Mouse (Mus musculus) right cerebral cortex, postnatal 10 days (tissue): ENCODE data around the gene Nktr.

Experiments used
- DNase-seq, 2 experiments: peaks; one replicate each; pipeline ENCODE4 v3.0.0; 2021; ENCODE audit warnings: low spot score in 2 of 2

Nktr gene

DNA sequence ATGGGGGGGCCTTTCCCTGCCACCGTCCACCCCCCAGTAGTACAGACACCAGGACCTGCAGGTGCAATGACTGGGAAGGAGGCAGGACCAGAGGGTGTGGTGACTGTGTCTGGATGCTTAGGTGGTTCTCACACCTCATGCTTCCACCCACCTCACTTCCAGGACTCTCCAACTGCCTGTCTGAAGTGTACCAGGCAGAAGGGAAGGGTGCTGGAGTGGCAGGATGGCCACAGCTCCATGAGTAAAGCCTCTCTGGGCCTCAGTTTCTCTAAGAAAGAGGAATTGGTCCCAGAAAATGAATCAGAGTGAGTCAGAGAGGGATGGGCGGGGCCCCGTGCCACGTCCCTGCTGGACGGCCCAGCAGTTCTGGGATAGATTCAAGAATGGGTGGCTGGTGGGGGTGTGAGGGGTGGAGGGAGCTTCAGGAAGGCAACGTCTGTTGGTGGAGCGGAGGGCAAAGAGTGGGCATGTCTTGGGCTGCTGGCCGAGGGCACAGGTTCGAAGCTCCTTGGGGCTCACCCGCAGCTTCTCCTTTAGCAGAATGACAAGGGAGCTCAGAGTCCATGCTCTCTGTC is 42.2 kb downstream of the Nktr start:
- DNase-seq, result peak in 1 of 2 experiments; percentile 29

DNA sequence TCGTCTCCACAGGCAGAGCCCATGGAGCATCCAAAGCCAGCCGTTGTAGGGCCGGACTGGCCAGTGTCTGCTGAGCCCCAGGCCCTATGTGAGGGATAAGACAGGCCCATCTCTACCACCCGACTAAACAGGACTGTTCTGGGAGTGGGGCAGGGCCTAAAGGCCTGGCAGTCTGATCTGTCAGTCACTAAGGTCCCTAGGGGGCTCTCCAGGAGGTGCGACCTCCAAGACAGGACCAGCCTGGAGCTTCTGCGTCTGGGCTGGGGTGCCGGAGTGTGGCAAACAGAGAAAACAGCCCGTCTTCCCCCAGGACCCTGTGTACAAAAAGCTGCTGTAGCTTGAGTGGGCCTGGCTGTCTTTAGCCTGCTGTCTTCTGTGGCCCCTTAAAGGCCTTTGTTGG is 42.8 kb downstream of the Nktr start:
- peak in 1 of 2 experiments; percentile 37 for DNase-seq

DNA sequence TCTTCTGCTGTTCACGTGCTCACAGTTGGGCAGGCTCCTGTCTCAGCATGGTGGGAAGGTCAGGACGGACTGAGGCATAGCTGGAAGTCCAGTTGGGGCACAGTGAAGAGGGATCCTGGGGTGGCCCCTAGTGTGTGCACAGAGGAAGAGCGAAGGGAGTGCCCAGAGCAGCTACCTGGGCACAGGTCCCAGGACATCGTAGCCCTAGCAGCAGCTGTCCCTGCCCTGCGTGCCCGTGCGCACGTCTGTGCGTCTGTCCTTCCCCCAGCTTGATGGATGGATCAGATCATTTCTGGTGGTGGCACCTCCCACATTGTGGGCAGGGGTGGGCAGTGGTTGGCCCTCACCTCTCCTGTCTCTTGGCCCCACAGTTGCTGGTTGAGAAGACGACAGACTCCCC is 43.3 kb downstream of the Nktr start:
- peak in 1 of 2 experiments; percentile 34 for DNase-seq

DNA sequence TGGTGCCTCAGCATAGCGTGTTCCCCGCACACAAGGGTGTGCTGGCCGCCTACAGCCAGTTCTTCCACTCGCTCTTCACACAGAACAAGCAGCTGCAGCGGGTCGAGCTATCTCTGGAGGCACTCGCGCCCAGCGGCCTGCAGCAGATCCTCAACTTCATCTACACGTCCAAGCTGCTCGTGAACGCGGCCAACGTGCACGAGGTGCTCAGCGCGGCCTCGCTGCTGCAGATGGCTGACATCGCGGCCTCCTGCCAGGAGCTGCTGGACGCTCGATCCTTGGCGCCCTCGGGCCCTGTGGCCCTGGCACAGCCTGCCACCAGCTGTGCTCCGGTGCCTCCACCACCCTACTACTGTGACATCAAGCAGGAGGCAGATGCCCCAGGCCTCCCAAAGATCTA is 43.8 kb downstream of the Nktr start:
- DNase-seq, result peak in 1 of 2 experiments; percentile 48

DNA sequence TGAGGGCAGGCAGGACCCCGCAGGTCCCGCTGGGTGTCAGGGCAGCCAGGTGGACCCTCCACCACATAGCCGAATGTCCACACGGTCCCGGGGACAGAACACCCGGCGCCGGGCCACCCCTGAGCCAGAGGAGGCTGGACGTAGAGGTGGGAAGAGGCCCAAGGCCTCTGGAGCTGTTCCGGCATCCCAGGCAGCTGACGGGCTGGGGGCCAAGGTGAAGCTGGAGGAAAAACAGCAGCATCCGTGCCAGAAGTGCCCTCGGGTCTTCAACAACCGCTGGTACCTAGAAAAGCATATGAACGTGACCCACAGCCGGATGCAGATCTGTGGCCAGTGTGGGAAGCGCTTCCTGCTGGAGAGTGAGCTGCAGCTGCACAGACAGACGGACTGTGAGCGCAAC is 44.7 kb downstream of the Nktr start:
- peak in 1 of 2 experiments; percentile 64 for DNase-seq

DNA sequence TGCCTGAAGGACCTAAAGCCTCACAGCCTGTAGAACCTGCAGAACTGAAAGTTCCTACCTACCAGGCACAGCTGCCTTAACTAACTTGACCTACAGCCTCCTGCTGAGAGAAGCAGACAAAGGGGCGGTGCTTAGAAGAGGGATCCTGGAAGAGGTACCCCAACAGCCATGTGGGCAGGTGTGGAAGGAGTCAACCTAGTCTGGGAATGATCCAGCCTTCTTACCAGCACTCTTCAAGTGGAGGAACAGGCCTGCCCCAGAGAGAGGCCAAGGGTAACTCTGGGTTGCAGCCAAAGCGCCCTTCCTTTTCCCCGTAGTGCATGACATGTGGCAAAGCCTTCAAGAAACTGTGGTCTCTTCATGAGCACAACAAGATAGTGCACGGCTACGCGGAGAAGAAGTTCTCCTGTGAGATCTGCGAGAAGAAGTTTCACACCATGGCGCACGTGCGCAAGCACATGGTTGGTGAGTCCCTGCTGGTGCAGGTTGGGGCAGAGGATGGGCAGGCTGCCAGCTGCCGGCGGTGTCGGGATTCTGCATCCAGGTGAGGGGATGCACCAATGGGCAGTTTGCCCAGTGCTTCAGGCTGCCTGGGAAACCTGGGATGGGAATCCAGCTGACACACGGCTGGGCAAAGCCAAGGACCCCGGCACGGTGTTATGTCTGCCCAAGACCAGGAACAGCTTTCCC is 46.3 kb downstream of the Nktr start:
- DNase-seq, result peak in 1 of 2 experiments; percentile 50

DNA sequence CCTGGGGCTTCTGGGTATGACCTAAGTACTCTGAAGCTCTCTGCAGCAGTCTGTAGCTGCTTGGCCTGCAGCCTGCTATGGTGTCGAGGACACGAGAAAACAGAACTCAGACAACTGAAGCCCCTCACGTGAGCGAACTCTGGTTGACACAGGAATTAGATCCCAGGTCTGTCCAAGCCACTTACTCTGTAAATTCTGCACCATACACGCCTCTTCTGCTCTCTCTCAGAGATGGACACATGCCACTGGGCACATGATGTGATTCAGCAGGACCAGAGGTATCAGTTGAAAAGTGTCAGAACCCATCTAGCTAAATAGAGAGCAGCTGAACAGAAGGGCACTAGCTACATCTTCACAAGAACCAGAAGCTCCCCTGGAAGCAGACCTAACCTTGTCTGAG is 53.4 kb downstream of the Nktr start:
- DNase-seq, result no peak

DNA sequence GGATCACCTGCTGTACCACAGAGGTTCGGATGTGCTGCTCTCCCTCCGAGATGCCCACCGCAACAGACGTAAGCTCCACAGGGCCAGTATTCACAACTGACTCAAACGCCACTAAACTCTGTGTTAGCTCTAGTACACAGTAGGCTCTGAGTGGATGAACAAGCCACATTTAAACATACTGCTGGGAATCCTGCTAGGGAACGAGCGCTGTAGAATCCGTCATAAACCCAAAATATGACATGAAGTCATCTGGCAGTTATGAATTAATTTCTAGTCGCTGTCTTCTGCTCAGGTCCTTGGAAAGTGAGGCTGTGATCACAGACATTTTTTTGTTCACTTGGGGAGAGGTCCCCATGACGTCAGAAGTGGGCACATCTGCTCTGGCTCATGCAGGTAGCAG is 57.0 kb downstream of the Nktr start:
- no peak for DNase-seq

DNA sequence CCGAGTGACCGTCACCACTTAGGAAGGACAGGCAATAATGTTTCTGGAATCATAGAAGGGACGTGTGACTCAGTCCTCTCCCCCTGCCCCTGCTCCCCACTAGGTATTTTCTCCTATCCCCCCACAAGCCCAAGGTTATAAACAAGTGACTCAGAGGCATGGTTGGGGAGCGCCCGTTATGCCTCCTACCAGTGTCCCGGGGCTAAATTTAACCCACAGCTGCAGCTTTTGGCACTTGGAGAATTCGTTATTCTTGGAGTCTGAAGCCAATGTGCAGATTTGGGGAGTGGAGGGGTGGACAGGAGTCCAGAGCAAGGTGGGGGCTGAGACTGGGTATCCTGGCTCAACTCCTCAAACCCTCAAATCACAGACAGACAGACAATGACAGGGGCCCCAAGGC is 57.5 kb downstream of the Nktr start:
- no peak for DNase-seq

DNA sequence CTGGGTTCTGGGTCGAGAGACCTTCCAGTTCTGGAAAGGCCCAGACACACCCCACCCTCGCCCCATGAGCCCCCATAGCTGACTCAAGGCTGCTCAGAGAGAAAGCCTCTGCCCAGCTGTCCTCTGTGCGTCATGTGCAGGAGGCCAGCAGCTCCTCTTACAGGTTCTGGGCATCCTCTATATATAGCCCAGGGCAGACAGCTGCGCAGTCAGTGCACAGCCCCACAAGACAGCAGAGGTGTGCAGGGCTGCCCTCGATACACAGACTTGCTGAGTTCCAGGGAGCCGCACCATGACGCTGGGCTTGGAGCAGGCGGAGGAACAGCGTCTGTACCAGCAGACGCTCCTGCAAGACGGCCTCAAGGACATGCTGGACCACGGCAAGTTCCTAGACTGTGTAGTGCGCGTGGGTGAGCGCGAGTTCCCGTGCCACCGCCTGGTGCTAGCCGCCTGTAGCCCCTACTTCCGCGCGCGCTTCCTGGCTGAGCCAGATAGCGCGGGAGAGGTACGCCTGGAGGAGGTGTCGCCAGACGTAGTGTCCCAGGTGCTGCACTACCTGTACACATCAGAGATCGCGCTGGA is 58.6 kb downstream of the Nktr start, which contains the start of gene Klhl40:
Gene Klhl40, plus strand, starts transcription at position 124 of the 582 bp plus-strand sequence.
- peak in 1 of 2 experiments; percentile 55 for DNase-seq

DNA sequence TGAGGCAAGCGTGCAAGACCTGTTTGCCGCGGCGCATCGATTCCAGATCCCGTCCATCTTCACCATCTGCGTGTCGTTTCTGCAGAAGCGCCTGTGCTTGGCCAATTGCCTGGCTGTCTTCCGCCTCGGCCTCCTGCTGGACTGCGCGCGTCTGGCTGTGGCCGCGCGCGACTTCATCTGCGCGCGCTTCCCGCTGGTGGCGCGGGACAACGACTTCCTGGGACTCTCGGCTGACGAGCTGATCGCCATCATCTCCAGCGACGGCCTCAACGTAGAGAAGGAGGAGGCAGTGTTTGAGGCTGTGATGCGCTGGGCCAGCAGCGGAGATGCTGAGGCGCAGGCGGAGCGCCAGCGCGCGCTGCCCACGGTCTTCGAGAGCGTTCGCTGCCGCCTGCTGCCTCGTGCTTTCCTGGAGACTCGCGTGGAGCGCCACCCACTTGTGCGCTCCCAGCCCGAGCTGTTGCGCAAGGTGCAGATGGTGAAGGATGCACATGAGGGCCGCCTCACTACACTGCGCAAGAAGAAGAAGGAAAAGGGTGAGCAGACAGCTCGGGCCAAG is 59.2 kb downstream of the Nktr start:
- peak; percentile 83 to 88 for DNase-seq

DNA sequence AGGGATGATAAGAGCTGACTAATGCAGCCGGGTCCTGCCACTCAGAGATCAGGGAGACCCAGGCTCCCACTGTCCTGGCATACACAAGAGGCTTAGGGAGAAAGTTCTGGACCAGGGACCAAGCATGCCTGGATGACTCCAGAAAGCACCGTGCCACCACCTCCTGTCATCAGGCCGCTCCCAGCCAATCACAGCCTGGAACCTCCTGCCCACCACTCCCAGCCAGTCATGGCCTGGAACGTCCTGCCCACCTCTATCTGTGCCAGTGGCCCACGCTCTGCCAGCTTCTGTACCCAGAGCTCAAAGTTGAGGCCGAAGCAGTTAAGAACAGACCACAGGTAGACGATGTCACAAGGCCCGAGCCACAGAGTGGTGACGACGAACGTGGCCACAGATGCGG is 65.8 kb downstream of the Nktr start:
- no peak for DNase-seq

DNA sequence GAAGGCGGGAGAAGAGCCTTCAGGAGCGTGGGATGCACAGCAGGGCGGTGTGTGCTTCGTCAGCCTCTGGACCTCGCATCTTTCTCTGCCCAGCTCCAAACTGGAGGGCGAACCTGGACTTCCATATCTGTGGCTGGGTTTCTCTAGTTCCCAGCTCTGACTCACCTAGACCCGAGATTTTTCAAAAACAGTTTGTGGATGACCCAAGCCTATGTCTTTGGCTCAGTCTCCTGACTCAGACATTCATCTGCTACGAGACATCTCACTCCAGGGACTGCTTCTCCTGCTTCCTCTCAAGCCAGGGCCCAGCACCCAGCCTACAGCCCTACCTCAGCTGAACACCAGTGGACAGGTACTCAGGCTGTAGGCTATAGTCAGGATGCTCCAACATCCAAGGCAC is 66.3 kb downstream of the Nktr start:
- no peak for DNase-seq

DNA sequence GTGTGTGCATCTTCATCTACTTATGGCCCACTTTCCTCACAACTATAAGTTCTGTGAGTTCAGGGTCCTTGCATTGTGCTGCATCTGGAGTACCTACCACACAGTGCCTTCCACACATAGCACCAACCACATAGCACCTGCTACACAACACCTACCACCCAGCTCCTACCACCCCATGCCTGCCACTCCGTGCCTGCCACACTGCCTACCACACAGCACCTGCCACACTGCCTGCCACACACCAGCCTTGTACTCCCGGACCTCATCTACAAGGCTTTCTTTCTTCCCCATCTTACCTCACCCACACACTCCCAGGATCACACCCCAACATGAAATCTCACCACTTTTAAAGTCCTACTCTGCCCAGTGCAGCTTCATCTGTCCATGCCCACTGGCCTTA is 67.4 kb downstream of the Nktr start:
- DNase-seq, result no peak

DNA sequence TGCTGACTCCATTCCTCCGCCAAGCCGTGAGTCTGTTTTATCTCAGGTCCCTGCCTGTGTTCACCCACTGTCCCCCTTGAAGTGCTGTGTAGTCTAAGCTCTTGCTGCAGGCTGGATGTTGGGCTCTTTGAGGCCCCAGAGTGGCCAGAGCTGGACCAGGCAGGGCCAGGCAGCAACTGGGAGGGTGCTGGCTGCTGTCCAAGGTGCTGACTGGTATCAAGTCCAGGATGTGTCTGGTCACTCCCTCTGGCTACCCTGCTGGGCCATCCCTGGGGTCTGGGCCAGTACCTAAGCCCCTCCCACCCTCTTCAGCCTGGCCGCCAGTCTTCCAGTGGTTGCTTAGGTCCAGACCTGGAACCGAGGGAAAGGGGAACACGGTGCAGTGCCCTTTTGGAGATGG is 72.2 kb downstream of the Nktr start:
- peak in 1 of 2 experiments; percentile 58 for DNase-seq

DNA sequence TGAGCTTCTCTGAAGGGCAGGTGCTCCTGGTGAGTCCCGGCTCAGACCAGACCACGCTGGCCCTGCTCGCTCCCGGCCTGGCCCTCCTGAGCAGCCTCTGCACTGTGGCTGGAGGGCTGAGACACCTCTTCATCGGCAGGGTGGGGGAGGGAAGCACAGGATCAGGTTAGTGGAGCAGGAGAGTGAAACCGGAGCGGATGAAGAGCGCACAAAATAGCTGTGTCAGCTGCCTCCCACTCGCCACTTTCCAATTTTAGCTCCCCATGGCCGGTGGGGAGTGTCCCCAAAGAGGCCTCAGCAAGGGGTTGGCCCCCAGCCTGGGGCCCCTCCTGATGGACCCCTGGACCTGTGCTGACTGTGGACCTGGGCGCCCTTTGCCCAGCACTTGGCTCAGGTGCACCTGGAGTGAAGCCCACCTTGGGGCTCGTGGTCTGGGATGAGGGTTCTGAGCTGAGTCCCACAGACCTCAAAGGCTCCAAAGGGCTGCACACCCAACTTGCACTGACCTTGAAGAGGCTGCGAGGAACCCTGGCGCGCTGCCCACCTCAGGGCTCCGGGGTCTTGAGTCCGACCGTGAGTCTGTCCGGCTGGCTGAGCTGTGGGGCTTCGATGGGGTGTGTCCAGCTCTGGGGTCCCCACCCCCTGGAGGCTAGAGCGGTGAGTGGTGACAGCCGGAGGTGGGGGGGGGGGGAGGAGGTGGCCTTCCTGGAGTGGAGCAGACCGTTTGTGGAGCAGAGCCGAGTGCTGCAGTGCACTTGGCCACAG is 73.0 kb downstream of the Nktr start, which contains the start of gene Hhatl:
Gene Hhatl, minus strand, starts transcription at position 751 of the 765 bp plus-strand sequence.
- DNase-seq, result no peak

DNA sequence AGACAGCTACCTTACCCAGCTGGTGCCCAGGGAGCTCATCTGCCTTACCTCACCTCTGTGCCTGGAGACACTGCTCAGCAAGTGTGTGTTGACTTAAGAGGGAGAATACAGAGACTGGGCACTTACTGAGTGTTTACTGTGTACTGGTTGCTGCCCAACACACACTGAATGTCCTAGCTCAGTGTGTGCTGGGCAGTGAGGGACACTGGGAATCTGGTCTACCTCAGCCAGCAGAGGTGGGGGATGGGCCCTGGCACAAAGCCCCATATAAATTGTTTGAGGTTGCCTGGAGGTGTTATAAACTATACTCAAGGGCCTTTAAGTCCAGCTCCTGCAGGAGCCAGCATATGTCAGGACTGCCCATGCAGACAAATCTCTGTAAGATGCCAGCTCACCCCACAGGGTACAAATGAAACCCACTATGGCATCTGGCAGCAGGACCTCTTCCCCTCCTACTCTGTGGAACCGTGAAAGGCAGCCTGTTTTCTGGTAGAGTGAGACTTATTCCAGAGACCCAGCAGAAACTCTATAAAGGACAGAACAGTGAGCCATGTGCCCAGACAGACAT is 76.1 kb downstream of the Nktr start:
- no peak for DNase-seq

DNA sequence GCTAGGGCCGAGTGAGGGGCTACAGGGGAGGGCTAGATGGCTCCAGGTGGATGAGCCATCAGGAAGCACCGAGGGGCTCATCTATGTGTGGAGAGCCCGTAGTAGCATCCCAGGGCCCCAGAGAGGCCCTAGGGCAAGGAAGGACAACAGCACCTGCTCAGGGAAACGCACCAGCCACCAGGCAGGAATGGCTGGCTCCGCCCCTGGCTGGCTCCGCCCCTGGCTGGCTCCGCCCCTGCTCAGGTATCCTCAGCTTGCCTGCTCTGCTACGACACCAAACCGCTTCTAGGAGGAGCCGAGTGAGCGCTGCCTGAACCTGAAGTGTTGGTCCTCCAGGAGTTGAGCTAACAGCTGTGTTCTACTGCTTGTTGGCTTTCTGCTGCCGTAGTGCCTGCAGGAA is 78.8 kb downstream of the Nktr start:
- no peak for DNase-seq

DNA sequence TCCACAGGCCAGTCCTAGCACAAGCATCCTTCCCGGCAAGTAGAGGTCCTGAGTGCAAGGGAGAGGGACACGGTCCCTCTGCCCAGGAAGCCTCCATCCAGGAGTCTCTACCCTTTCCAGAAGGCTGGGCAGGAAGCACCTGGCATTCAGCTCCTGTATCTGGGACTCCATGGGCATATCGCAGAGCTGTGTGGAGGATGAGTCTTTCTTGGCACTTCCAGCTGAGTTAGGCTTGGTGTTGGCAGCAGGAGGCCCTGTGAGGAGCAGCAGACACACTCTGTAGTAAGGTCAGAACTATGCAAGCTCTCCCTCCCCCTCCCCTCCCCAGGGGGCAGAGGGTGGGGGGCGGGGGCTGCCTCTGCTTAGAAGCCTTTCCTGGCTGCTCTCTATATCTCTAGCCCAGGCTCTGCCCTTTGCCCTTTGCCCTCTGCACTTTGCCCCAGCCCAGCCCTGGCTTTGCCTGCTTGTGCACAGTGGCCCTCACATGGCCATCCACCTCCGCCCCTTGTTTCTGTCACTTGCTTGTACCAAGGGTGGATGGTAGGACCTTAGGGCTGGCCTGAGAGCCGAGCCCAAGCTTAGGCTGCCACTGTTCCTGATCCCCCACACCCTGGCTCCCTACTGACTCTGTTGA is 80.0 kb downstream of the Nktr start:
- no peak for DNase-seq

DNA sequence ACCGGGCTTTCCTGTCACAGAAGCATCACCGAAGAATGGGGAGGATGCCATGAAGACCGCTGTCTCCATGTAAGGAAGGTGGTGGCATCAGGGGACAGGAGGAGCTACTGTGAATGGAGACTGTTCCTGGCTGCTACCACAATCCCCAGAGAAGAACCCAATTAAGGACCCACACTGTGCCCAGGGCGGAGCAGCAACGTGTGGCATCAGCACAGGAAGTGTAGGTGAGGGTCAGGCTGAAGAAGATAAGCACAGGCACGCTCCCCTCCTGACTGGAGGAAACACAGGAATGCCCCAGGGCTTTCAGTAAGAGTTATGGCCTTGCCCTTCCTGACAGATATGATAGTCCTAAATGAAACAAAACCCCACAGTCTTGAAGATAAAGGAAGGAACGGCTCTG is 83.8 kb downstream of the Nktr start:
- DNase-seq, result no peak
